Mouse (Mus musculus): ENCODE results near the gene Mon2. TPM values are rescaled to one million over a fixed set of nuclear protein-coding genes. Genes with fewer than 3 reads are reported as not detected.

The Mon2 gene
- total and polyA plus RNA-seq, 3 experiments: 45.4 to 88.3 (median 73.5) TPM

DNA sequence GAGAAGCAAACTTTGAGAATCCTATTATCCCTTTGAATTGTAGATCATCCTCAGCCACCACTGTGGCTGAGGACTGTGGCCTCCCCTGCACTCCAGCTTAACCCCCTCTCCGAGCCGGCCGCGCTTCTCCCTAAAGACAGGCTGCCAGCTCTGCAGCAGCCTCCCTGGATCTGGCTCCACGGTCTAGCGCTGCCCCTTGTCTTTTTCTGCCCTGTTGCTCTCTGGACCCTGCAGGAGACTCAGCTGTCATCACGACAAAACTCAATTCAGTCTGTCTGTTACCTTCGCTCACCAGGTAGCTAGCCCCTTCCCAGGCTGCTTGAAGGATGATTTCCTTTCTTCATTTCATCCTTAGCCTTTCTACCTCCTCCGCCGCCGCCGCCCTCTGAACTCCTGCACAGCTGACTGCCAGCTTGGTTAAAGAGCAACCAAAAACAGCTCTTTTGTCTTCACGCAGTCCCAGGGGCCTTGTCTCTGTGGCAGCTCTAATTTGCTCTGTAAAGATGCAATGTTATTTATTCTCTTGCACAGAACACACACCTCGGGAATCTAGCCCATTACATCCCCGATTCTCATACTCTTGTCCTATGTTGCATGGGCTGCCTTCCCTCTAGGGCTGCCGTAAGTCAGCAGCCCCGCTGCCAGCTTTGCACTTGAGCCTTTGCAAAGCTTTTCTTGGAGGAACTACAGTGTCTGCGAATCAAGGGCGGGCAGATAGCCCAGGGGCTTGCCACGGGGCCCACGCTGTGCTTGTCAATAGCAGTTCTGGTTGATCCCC is 112.7 kb downstream of the Mon2 start:
- DNase-seq: no peak

GRCm38 (mm10) chr10:122962651-122963050 is 113.7 kb downstream of the Mon2 start:
- no peak for DNase-seq

- DNase-seq: no peak
These were observed 114.8 kb downstream of the Mon2 start for GRCm38 (mm10) chr10:122961494-122961893.

GRCm38 (mm10) chr10:122960738-122961137 is 115.6 kb downstream of the Mon2 start:
- no peak for DNase-seq

GRCm38 (mm10) chr10:122960216-122960615 is 116.1 kb downstream of the Mon2 start:
- DNase-seq: no peak

GRCm38 (mm10) chr10:122958699-122959098 is 117.6 kb downstream of the Mon2 start:
- DNase-seq: no peak

- no peak for DNase-seq
These were observed 118.4 kb downstream of the Mon2 start for GRCm38 (mm10) chr10:122957918-122958317.

DNA sequence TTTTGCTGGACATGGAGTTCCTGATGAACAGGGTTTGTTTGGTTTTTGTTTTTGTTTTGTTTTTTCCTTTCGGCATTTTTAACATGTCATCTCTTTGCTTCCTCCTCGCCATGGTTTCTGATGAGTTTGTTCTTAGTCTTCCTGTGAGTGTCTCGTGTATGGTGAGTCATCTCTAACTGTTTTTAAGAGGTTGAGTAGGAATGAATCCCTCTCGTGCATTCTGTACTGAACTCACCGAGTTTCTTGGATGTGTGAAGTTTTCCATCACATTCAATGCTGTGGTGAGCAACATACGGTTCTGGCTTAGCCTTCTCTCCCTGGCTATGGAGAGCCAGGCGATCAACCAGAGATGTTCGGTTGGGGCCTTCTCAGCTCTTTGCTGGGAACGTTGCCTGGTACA is 122.7 kb downstream of the Mon2 start:
- DNase-seq: no peak

DNA sequence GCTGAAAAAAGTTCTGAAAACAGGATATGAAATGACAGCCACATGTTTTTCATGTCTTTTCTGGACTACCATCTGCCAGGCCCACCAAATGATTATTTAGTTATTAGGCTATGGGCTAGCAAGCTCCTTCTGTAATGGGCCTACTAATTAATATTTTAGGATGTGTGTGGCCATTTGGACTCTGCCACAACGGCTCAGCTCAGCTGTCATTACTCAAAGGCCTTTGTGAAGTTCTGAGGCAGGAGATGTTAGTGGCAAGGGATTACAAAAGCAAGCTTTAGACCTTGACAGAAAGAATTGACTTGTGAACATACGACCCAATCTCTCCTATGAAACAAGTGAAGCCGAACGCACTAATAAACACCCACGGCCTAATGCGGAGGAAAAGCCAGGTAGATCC is 125.3 kb downstream of the Mon2 start:
- DNase-seq: no peak

DNA sequence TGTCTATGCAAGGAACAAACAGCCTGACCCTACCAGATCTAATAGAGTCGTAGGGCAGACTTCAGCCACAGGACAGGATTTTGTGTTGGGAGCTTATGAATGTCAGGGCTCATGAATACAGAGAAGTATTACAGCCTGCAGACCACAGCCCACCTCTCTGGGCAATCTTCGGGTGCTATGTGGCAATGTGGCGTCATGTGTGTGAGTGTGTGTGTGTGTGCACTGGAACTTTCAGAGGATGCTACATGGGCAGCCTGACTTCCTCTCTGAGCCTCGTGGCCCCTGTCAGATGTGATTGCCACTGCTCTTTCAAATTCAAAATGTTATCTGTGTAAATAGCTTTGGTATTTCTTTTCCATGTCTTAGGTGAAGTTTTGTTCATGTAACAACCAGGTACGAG is 131.4 kb downstream of the Mon2 start:
- no peak for DNase-seq

- DNase-seq: no peak
These were observed 132.5 kb downstream of the Mon2 start for GRCm38 (mm10) chr10:122943824-122944223.

- no peak for DNase-seq
These were observed 133.5 kb downstream of the Mon2 start for GRCm38 (mm10) chr10:122942771-122943170.

Small RNAs within 50 kb of the gene (microRNA-seq; reads per million reads assigned to microRNA genes)
- gene Mirlet7i: 48,575 to 56,212 reads per million in 2 experiments

Other genes with a start within 250 kb of the Mon2 start
- 100 to 1,000 TPM in 1 of 2 experiments, 10 to 100 TPM in 1; 67.7 to 105 TPM for gene Usp15, start 120.5 kb upstream of the Mon2 start, total RNA-seq (2021)
- gene Usp15, start 120.5 kb upstream of the Mon2 start, polyA plus RNA-seq (2012; rRNA removed): 1.3 and 1.5 TPM in 2 replicates
- gene Fam19a2, start 187.5 kb upstream of the Mon2 start, total RNA-seq (2021): 1 to 10 TPM in 1 of 2 experiments, under 1 TPM in 1; 0.52 to 1.0 TPM
- gene Fam19a2, start 187.5 kb upstream of the Mon2 start, polyA plus RNA-seq (2012; rRNA removed): 0.12 and 0.13 TPM in 2 replicates